ENCODE assay signal across 13 mouse cellular contexts in the genomic region with DNA sequence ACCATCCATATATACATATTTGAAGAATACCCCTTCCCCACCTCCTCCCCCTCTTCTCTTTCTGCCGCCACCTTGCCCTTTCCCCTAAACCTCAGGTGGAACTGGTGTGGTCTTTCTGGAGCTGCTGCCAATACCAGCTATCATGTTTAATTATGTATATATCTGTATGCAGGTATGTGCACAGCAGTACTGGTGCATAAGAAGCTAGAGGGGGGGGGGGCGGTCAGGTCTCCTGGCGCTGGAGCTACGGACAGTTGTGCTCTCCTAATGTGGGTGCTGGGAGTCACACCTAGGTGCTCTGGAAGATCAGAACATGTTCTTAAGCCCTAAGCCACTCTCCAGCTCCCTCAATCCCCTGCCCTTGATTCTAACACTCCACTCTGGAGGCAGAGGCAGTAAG. TPM values are rescaled to one million over a fixed set of nuclear protein-coding genes. Genes with fewer than 3 reads are reported as not detected.
"Had no signal": no experiment of that assay in that cellular context is flagged by ENCODE, and none has a peak within 500 bp of the region (broad histone marks: within the 10 kb centered on the region; RNA-seq: fewer than 3 reads in every experiment).

No protein-coding gene starts in this region.

- H3K4me3 ChIP-seq: limb, embryonic 15.5 days; midbrain, embryonic 12.5 days had no signal

- H3K9me3 ChIP-seq: limb, embryonic 15.5 days; midbrain, embryonic 12.5 days had no signal

- H3K4me2 ChIP-seq: limb, embryonic 15.5 days; midbrain, embryonic 12.5 days had no signal

- H3K27ac ChIP-seq: kidney, postnatal 0 days; limb, embryonic 15.5 days; liver, embryonic 14.5 days; midbrain, embryonic 12.5 days had no signal

- H3K4me1 ChIP-seq: limb, embryonic 15.5 days; midbrain, embryonic 12.5 days had no signal

- ATAC-seq: hindbrain, embryonic 16.5 days; midbrain, embryonic 16.5 days had no signal

- DNase-seq: layer of hippocampus, postnatal 36 days; lung, adult 18-20 months; lung, postnatal 10 days; lung, postnatal 4 days; right cerebral cortex, postnatal 25 days; thymus, postnatal 4 days had no signal

- H3K36me3 ChIP-seq: limb, embryonic 15.5 days; midbrain, embryonic 12.5 days had no signal

- H3K9ac ChIP-seq: limb, embryonic 15.5 days; liver, embryonic 14.5 days; midbrain, embryonic 12.5 days had no signal

RNA-seq across cellular contexts. Expression of gene Gm20388, which starts 13.6 kb away (rescaled TPM):
- polyA plus RNA-seq: kidney, postnatal 0 days; limb, embryonic 11.5 days; midbrain, embryonic 12.5 days had no signal
